Mouse (Mus musculus) erythroblast, embryonic 14.5 days (primary cell): ENCODE data around the gene Scaf11.

Source experiments
- GATA1 ChIP-seq: IDR thresholded peaks from 2 replicates; pipeline ENCODE4 v1.6.1; 2012; ENCODE audit warnings: low read length, inconsistent platforms, mixed read lengths
- TAL1 ChIP-seq: IDR thresholded peaks from 3 replicates; pipeline ENCODE4 v1.6.1; 2012; ENCODE audit warnings: low read length, inconsistent platforms, mixed read lengths

DNA sequence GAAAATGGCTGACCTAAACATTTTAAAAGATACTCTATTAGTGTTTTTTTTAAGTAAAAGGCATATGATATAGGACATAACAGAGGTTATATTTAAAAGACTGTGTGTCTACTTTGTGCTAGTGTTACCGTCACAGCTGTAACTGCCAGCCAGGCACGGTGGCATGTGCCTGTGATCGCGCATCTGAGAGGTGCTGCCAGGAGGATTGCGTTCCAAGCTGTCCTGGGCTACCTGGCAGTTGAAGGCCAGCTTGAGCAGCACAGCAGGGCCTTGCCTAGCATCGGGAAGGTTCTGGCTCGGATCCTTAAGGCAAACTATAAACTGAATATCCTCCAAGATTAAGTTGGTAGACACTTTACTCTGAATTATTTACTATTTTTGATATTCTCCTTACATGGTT lies 82.9 kb downstream of the Scaf11 start:
- no peak for TF ChIP-seq GATA1
- TF ChIP-seq TAL1, result no peak
